Mouse (Mus musculus): ENCODE measurements at regions not wholly inside any gene's neighbourhood (a gene's known extent, or its start where the extent isn't known, plus 50 kb on each side); places are given as distances from the start of the nearest gene placed in this dataset.

- H3K9ac ChIP-seq (ENCODE audit: low read length), result no peak overlapping the region
- 79% methylated on average over 3 of the region's 3 CpGs for WGBS
Observed at GRCm38 (mm10) chr13:46140006-46140405, 133.5 kb upstream of the Stmnd1 start.

GRCm38 (mm10) chr13:46139251-46139650, 134.3 kb upstream of the Stmnd1 start:
- H3K9ac ChIP-seq (ENCODE audit: low read length), result no peak overlapping the region
- ATAC-seq (ENCODE audit: low FRiP score, low TSS enrichment) (no peak), DNase-seq (ENCODE audit: low spot score) (no peak)
- no peaks in the 10 kb centered on the region for H3K27me3 ChIP-seq (ENCODE audit: control insufficient read depth, insufficient read depth, low read length)
- H3K4me3 ChIP-seq (ENCODE audit: low read depth, low read length), result no peak overlapping the region
- no peak overlapping the region for H3K4me2 ChIP-seq (replicated peaks; ENCODE audit: low read depth)
- no peaks in the 10 kb centered on the region for H3K36me3 ChIP-seq (ENCODE audit: control insufficient read depth, insufficient read depth, low read length)
- H3K9me3 ChIP-seq (ENCODE audit: control insufficient read depth, low read length), result no peaks in the 10 kb centered on the region
- WGBS, result 53% methylated on average over 5 of the region's 5 CpGs
- H3K4me1 ChIP-seq (replicated peaks; ENCODE audit: control insufficient read depth, insufficient read depth), result no peaks in the 10 kb centered on the region
- no peak overlapping the region for H3K27ac ChIP-seq (replicated peaks)
- no peak for TF ChIP-seq EP300 (optimal IDR thresholded peaks at IDR 0.05)

More at GRCm38 (mm10) chr13:46140006-46140405, 133.5 kb upstream of the Stmnd1 start:
- no peak for TF ChIP-seq EP300 (optimal IDR thresholded peaks at IDR 0.05)
- TF ChIP-seq CTCF (IDR thresholded peaks at IDR 0.05; ENCODE audit: low read depth), result no peak
- no peaks in the 10 kb centered on the region for H3K36me3 ChIP-seq (ENCODE audit: control insufficient read depth, insufficient read depth, low read length)
- no peak for DNase-seq (ENCODE audit: low spot score)
- H3K9me3 ChIP-seq (ENCODE audit: control insufficient read depth, low read length), result no peaks in the 10 kb centered on the region
- H3K27ac ChIP-seq (replicated peaks), result no peak overlapping the region
- no peak for ATAC-seq (ENCODE audit: low FRiP score, low TSS enrichment)
- H3K4me1 ChIP-seq (replicated peaks; ENCODE audit: control insufficient read depth, insufficient read depth), result no peaks in the 10 kb centered on the region
- no peaks in the 10 kb centered on the region for H3K27me3 ChIP-seq (ENCODE audit: control insufficient read depth, insufficient read depth, low read length)
- no peak overlapping the region for H3K4me3 ChIP-seq (ENCODE audit: low read depth, low read length)
- H3K4me2 ChIP-seq (replicated peaks; ENCODE audit: low read depth), result no peak overlapping the region

- H3K9ac ChIP-seq (ENCODE audit: low read length), result no peak overlapping the region
- no peak for TF ChIP-seq EP300 (optimal IDR thresholded peaks at IDR 0.05)
- no peak for TF ChIP-seq CTCF (IDR thresholded peaks at IDR 0.05; ENCODE audit: low read depth)
- H3K4me3 ChIP-seq (ENCODE audit: low read depth, low read length), result no peak overlapping the region
- 74% methylated on average over 8 of the region's 8 CpGs for WGBS
- H3K27ac ChIP-seq (replicated peaks), result no peak overlapping the region
- H3K36me3 ChIP-seq (ENCODE audit: control insufficient read depth, insufficient read depth, low read length), result no peaks in the 10 kb centered on the region
- no peak for DNase-seq (ENCODE audit: low spot score)
- H3K9me3 ChIP-seq (ENCODE audit: control insufficient read depth, low read length), result no peaks in the 10 kb centered on the region
- no peak for ATAC-seq (ENCODE audit: low FRiP score, low TSS enrichment)
- H3K4me1 ChIP-seq (replicated peaks; ENCODE audit: control insufficient read depth, insufficient read depth), result no peaks in the 10 kb centered on the region
- H3K27me3 ChIP-seq (ENCODE audit: control insufficient read depth, insufficient read depth, low read length), result no peaks in the 10 kb centered on the region
- no peak overlapping the region for H3K4me2 ChIP-seq (replicated peaks; ENCODE audit: low read depth)
Observed at GRCm38 (mm10) chr13:46135411-46135810, 138.1 kb upstream of the Stmnd1 start.

GRCm38 (mm10) chr13:46129236-46129855, 144.2 kb upstream of the Stmnd1 start:
- H3K36me3 ChIP-seq (ENCODE audit: control insufficient read depth, insufficient read depth, low read length), result no peaks in the 10 kb centered on the region
- H3K4me2 ChIP-seq (replicated peaks; ENCODE audit: low read depth), result no peak overlapping the region
- no peaks in the 10 kb centered on the region for H3K9me3 ChIP-seq (ENCODE audit: control insufficient read depth, low read length)
- no peak for DNase-seq (ENCODE audit: low spot score)
- no peak for ATAC-seq (ENCODE audit: low FRiP score, low TSS enrichment)
- H3K27me3 ChIP-seq (ENCODE audit: control insufficient read depth, insufficient read depth, low read length), result no peaks in the 10 kb centered on the region
- H3K9ac ChIP-seq (ENCODE audit: low read length), result no peak overlapping the region
- no peak overlapping the region for H3K27ac ChIP-seq (replicated peaks)
- no peak for TF ChIP-seq CTCF (IDR thresholded peaks at IDR 0.05; ENCODE audit: low read depth)
- no peak for TF ChIP-seq EP300 (optimal IDR thresholded peaks at IDR 0.05)
- 87% methylated on average over 9 of the region's 9 CpGs for WGBS
- no peak overlapping the region for H3K4me3 ChIP-seq (ENCODE audit: low read depth, low read length)
- no peaks in the 10 kb centered on the region for H3K4me1 ChIP-seq (replicated peaks; ENCODE audit: control insufficient read depth, insufficient read depth)

GRCm38 (mm10) chr13:46123446-46123845, 150.1 kb upstream of the Stmnd1 start:
- no peaks in the 10 kb centered on the region for H3K9me3 ChIP-seq (ENCODE audit: control insufficient read depth, low read length)
- H3K27me3 ChIP-seq (ENCODE audit: control insufficient read depth, insufficient read depth, low read length), result no peaks in the 10 kb centered on the region
- no peak for TF ChIP-seq CTCF (IDR thresholded peaks at IDR 0.05; ENCODE audit: low read depth)
- TF ChIP-seq EP300 (optimal IDR thresholded peaks at IDR 0.05), result no peak
- H3K36me3 ChIP-seq (ENCODE audit: control insufficient read depth, insufficient read depth, low read length), result no peaks in the 10 kb centered on the region
- H3K9ac ChIP-seq (ENCODE audit: low read length), result no peak overlapping the region
- no peaks in the 10 kb centered on the region for H3K4me1 ChIP-seq (replicated peaks; ENCODE audit: control insufficient read depth, insufficient read depth)
- DNase-seq (ENCODE audit: low spot score), result no peak
- no peak overlapping the region for H3K4me2 ChIP-seq (replicated peaks; ENCODE audit: low read depth)
- WGBS, result 38% methylated on average over 3 of the region's 3 CpGs
- H3K4me3 ChIP-seq (ENCODE audit: low read depth, low read length), result no peak overlapping the region
- no peak overlapping the region for H3K27ac ChIP-seq (replicated peaks)
- no peak for ATAC-seq (ENCODE audit: low FRiP score, low TSS enrichment)

GRCm38 (mm10) chr13:46116576-46116975, 151.8 kb upstream of the Atxn1 start:
- no peak overlapping the region for H3K4me3 ChIP-seq (ENCODE audit: low read depth, low read length)
- no peak overlapping the region for H3K4me2 ChIP-seq (replicated peaks; ENCODE audit: low read depth)
- H3K4me1 ChIP-seq (replicated peaks; ENCODE audit: control insufficient read depth, insufficient read depth), result no peaks in the 10 kb centered on the region
- H3K27me3 ChIP-seq (ENCODE audit: control insufficient read depth, insufficient read depth, low read length), result no peaks in the 10 kb centered on the region
- ATAC-seq (ENCODE audit: low FRiP score, low TSS enrichment) (no peak), DNase-seq (ENCODE audit: low spot score) (no peak)
- no peaks in the 10 kb centered on the region for H3K36me3 ChIP-seq (ENCODE audit: control insufficient read depth, insufficient read depth, low read length)
- H3K9me3 ChIP-seq (ENCODE audit: control insufficient read depth, low read length), result no peaks in the 10 kb centered on the region
- H3K9ac ChIP-seq (ENCODE audit: low read length), result no peak overlapping the region
- WGBS, result 85% methylated on average over 4 of the region's 4 CpGs
- no peak for TF ChIP-seq EP300 (optimal IDR thresholded peaks at IDR 0.05)
- H3K27ac ChIP-seq (replicated peaks), result no peak overlapping the region
